Mouse (Mus musculus) layer of hippocampus, adult 18-20 months (tissue): ENCODE measurements at regions not wholly inside any gene's neighbourhood (a gene's known extent, or its start where the extent isn't known, plus 50 kb on each side); places are given as distances from the start of the nearest gene placed in this dataset.
A peak's percentile ranks its signal among the peaks of the same experiment; 100 is the strongest.

Experiments used
- DNase-seq, 2 experiments: peaks; one replicate each; pipeline ENCODE4 v3.0.0; 2022; ENCODE audit warnings: low spot score in 2 of 2

- DNase-seq = no peak
Measured at GRCm38 (mm10) chr6:59556668-59557310, 130.7 kb upstream of the Gprin3 start.

GRCm38 (mm10) chr6:59537025-59537424, 110.9 kb upstream of the Gprin3 start:
- peak in 1 of 2 experiments; percentile 16 for DNase-seq

GRCm38 (mm10) chr6:59524940-59525265, 98.8 kb upstream of the Gprin3 start:
- peak in 1 of 2 experiments; percentile 38 for DNase-seq

- DNase-seq = no peak
Measured at GRCm38 (mm10) chr6:59524095-59524939, 98.2 kb upstream of the Gprin3 start.

GRCm38 (mm10) chr6:59522960-59523359, 96.9 kb upstream of the Gprin3 start:
- no peak for DNase-seq

- DNase-seq = peak in 1 of 2 experiments; percentile 53
Measured at GRCm38 (mm10) chr6:59500818-59501217, 74.7 kb upstream of the Gprin3 start.

GRCm38 (mm10) chr6:59498800-59499199, 72.7 kb upstream of the Gprin3 start:
- DNase-seq = no peak

GRCm38 (mm10) chr6:59498079-59498478, 72.0 kb upstream of the Gprin3 start:
- peak; percentile 36 to 82 for DNase-seq

- peak; percentile 43 to 76 for DNase-seq
Measured at GRCm38 (mm10) chr6:59489001-59489575, 63.0 kb upstream of the Gprin3 start.

- no peak for DNase-seq
Measured at GRCm38 (mm10) chr6:59488386-59488785, 62.3 kb upstream of the Gprin3 start.

GRCm38 (mm10) chr6:59484004-59484403, 57.9 kb upstream of the Gprin3 start:
- DNase-seq = no peak

- DNase-seq = peak; percentile 39 to 54
Measured at GRCm38 (mm10) chr6:59483587-59483986, 57.5 kb upstream of the Gprin3 start.
